ENCODE assay signal across 12 mouse cellular contexts in genomic region chr7:71023946-71024610, GRCm38 (mm10).
A peak's percentile ranks its signal among the peaks of the same experiment; 100 is the strongest.
DNase-seq lines count a peak whose midpoint lies in the region; ATAC-seq lines count a peak whose summit lies in the region.
"Had no signal": no experiment of that assay in that cellular context is flagged by ENCODE, and none has a peak within 500 bp of the region (broad histone marks: within the 10 kb centered on the region; RNA-seq: fewer than 3 reads in every experiment).

No protein-coding gene starts in this region.

- no peaks in the 10 kb centered on the region for H3K9me3 ChIP-seq in heart, embryonic 15.5 days (replicated peaks)
- no peaks in the 10 kb centered on the region for H3K9me3 ChIP-seq in embryonic facial prominence, embryonic 12.5 days
- no peaks in the 10 kb centered on the region; the same call in 1 of the 2 replicates for H3K9me3 ChIP-seq in hindbrain, embryonic 16.5 days (ENCODE audit: control insufficient read depth, low read length)
- no peaks in the 10 kb centered on the region for H3K9me3 ChIP-seq in midbrain, embryonic 12.5 days

- H3K36me3 ChIP-seq in heart, embryonic 15.5 days = no peaks in the 10 kb centered on the region
- no peaks in the 10 kb centered on the region for H3K36me3 ChIP-seq in embryonic facial prominence, embryonic 12.5 days
- H3K36me3 ChIP-seq in hindbrain, embryonic 16.5 days (ENCODE audit: control insufficient read depth, insufficient read depth, low read length) = no peaks in the 10 kb centered on the region
- no peaks in the 10 kb centered on the region for H3K36me3 ChIP-seq in midbrain, embryonic 12.5 days

- H3K27me3 ChIP-seq in heart, embryonic 15.5 days = no peaks in the 10 kb centered on the region
- 0 out of 2 replicates have a peak, but pooled peaks cover 3% of the 10 kb centered on the region for H3K27me3 ChIP-seq in embryonic facial prominence, embryonic 12.5 days
- H3K27me3 ChIP-seq in hindbrain, embryonic 16.5 days (replicated peaks; ENCODE audit: control insufficient read depth, insufficient read depth, low read length) = no peaks in the 10 kb centered on the region
- peaks cover 5% of the 10 kb centered on the region; the same call in 1 of the 2 replicates for H3K27me3 ChIP-seq in midbrain, embryonic 12.5 days
- H3K27me3 ChIP-seq: CH12.LX had no signal

- peaks cover 13% of the 10 kb centered on the region for H3K4me1 ChIP-seq in heart, embryonic 15.5 days (replicated peaks)
- peaks cover 16% of the 10 kb centered on the region for H3K4me1 ChIP-seq in embryonic facial prominence, embryonic 12.5 days
- H3K4me1 ChIP-seq in hindbrain, embryonic 16.5 days (ENCODE audit: control insufficient read depth, insufficient read depth, low read depth, low read length) = peaks cover 9% of the 10 kb centered on the region
- H3K4me1 ChIP-seq in midbrain, embryonic 12.5 days = peaks cover 11% of the 10 kb centered on the region

- H3K4me3 ChIP-seq in heart, embryonic 15.5 days = peak overlapping the region; percentile 39
- peak overlapping the region; percentile 25 for H3K4me3 ChIP-seq in embryonic facial prominence, embryonic 12.5 days
- H3K4me3 ChIP-seq in hindbrain, embryonic 16.5 days (ENCODE audit: low read length) = peak overlapping the region; percentile 36
- peak overlapping the region; percentile 33 for H3K4me3 ChIP-seq in midbrain, embryonic 12.5 days
- H3K4me3 ChIP-seq: erythroblast, embryonic 14.5 days had no signal

- no peak for ATAC-seq in heart, embryonic 15.5 days (replicated peaks; ENCODE audit: insufficient number of reproducible peaks, insufficient read depth, low FRiP score, low read depth)
- ATAC-seq in embryonic facial prominence, embryonic 12.5 days (ENCODE audit: insufficient number of reproducible peaks, insufficient read depth, low FRiP score, low TSS enrichment) = no peak
- no peak; the same call in 1 of the 2 replicates for ATAC-seq in hindbrain, embryonic 16.5 days
- ATAC-seq in midbrain, embryonic 12.5 days (ENCODE audit: low FRiP score, low read depth) = peak; percentile 38
- no peak for ATAC-seq in cerebellum, adult (ENCODE audit: insufficient number of reproducible peaks, low FRiP score, low TSS enrichment)
- no peak for ATAC-seq in megakaryocyte-erythroid progenitor cell, adult 5-6 weeks (replicated peaks; ENCODE audit: low FRiP score, low TSS enrichment, poor library complexity, severe bottlenecking)

- WGBS in heart, embryonic 15.5 days = 9% methylated on average over 9 of the region's 9 CpGs
- WGBS in embryonic facial prominence, embryonic 12.5 days = 11% methylated on average over 9 of the region's 9 CpGs
- 8% methylated on average over 9 of the region's 9 CpGs for WGBS in hindbrain, embryonic 16.5 days
- WGBS in midbrain, embryonic 12.5 days = 18% methylated on average over 9 of the region's 9 CpGs

- H3K4me2 ChIP-seq in heart, embryonic 15.5 days = peak overlapping the region; percentile 73
- H3K4me2 ChIP-seq in embryonic facial prominence, embryonic 12.5 days (replicated peaks) = peak overlapping the region; percentile 50
- peak overlapping the region; percentile 72 for H3K4me2 ChIP-seq in hindbrain, embryonic 16.5 days (ENCODE audit: low read length)
- peak overlapping the region; percentile 56 for H3K4me2 ChIP-seq in midbrain, embryonic 12.5 days (replicated peaks)

- no peak overlapping the region for H3K9ac ChIP-seq in heart, embryonic 15.5 days
- no peak overlapping the region for H3K9ac ChIP-seq in embryonic facial prominence, embryonic 12.5 days
- peak overlapping the region; percentile 59 for H3K9ac ChIP-seq in hindbrain, embryonic 16.5 days (ENCODE audit: low read depth, low read length)
- no peak overlapping the region for H3K9ac ChIP-seq in midbrain, embryonic 12.5 days (replicated peaks)

- DNase-seq in heart, postnatal 4 days = no peak
- no peak for DNase-seq in adrenal gland, adult 2 months
- DNase-seq: layer of hippocampus, postnatal 36 days; thymus, postnatal 25 days had no signal

- H3K27ac ChIP-seq in heart, embryonic 15.5 days = no peak overlapping the region
- peak overlapping the region; percentile 11; the same call in 1 of the 2 replicates for H3K27ac ChIP-seq in embryonic facial prominence, embryonic 12.5 days
- peak overlapping the region; percentile 46 for H3K27ac ChIP-seq in hindbrain, embryonic 16.5 days (ENCODE audit: low read depth, low read length)
- H3K27ac ChIP-seq in midbrain, embryonic 12.5 days (replicated peaks) = peak overlapping the region; percentile 46; the same call in 1 of the 2 replicates
